Mouse (Mus musculus): ENCODE measurements at regions not wholly inside any gene's neighbourhood (a gene's known extent, or its start where the extent isn't known, plus 50 kb on each side); places are given as distances from the start of the nearest gene placed in this dataset.

DNA sequence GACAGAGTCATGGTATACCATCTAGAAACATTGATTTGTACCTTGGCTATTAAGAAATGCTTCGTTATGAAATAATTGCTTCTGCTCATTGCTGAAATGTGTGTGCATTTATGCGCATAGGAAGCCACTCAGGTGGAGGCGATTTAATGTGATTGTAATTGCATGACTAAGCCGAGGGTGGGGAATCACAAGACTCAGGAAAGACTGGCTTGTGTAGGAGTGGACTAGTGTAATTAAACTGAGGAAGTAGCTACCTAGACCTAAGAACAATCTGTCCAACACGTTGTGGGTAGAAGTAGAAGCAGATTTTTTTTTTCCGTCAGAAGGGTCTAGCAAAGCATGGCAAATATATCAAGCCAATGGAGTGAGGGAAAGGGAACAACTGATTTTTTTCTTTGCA is 308.4 kb downstream of the Tmsb4x start:
- TF ChIP-seq EP300 (optimal IDR thresholded peaks at IDR 0.05) (no peak), CTCF (IDR thresholded peaks at IDR 0.05; ENCODE audit: low read depth) (no peak)

Measured in stomach, postnatal 0 days (tissue).